Mouse (Mus musculus) induced T-regulatory cell, adult 2 months (primary cell): Measurements from ENCODE around the gene Sec22c.

Experiments
- DNase-seq: peaks from one replicate; pipeline ENCODE4 v3.0.0-alpha.2; 2012; ENCODE audit warnings: low read depth

Sec22c gene

DNA sequence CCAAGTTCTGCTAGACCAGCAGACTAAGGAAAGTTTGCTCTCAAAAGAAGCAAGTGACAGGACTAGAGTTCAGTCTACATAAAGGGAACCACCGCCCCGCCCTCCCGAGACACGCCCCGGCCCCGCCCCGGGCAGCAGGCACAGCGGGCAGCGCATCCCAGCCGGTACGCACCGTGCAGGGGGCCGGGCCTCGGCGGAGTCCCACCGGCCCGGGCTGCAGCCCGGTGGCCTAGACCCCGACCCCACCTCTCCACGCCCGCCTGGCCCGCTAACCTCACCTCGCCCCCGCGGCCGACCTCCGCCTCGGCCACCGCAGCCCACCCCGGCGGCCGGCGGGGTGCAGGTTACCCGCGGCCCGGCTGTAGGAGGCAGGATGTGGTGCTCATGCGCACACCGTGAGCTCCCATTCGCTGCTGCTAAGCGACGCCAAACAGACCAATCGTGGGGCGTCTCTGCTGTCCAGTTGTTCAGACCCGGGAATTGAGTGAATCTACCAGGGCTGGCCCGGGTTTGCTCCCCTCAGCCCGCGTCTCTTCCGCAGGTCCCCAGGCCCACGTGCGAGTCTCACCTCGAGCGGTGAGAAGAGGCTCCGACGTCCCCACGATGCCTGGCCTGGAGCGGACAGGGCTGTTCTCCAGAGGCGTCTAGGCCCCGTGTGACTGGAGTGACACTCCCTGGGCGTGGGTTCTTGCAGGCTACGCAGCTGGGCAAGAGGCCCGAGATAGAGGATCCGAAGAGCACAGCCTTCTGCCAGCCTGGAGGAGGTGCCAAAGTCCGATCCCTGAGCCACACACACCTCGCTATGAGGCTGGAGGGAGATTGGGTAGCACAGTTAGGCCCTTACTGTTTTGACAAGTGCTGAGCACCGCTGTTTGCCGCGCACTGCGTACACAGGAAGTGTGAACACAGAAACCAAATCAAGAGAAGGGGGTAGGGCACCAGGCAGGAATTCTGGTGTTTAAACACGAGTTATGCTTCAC lies at the start of gene Sec22c:
Sec22c (minus strand) TSS at position 845 of the 980 bp plus-strand sequence.
- peak; percentile 95 for DNase-seq

DNA sequence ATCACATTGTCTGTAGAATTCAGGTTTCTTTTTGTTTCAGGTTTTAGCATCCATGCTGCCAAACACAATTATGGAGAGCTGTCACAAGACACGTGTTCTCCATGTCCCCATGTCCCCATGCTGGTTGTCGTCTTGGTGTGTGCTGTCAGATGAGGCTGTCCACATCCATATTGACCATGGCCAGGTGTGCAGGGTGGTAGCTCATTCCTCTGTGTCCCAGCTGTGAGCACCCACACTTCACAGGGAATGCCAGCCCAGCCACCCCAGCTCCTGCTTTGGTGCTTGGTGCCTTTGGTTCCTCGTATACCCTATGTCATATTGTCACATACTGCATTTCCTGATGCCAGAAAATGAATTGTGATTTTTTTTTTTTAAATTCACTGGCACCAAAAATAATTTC lies 49.3 kb upstream of the Sec22c start:
- DNase-seq, result no peak

GRCm38 (mm10) chr9:121752774-121753173 lies 47.5 kb upstream of the Sec22c start:
- no peak for DNase-seq

- DNase-seq, result no peak
Observed at GRCm38 (mm10) chr9:121744051-121744450, 38.8 kb upstream of the Sec22c start.

GRCm38 (mm10) chr9:121741168-121741567 lies 35.9 kb upstream of the Sec22c start:
- DNase-seq, result peak; percentile 62

DNA sequence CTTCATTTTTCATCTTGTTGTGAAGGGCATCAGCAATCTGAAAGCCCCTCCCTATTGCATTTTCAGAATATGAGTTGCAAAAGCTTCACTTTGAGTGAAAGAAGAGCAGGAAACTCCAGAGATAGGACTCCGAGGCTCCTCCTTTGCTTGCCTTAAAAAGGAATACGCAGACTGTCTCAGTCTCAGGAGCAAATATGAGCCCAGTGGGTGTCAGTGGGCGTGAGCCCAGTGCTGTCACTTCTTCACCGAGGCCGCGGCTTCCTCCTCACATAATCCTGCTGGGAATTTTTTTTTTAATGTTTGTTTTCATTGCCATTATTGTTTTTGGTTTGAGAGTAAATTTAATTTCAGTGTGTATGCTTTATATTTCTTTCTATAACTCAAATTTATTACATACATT lies 35.2 kb upstream of the Sec22c start:
- DNase-seq, result peak; percentile 36

DNA sequence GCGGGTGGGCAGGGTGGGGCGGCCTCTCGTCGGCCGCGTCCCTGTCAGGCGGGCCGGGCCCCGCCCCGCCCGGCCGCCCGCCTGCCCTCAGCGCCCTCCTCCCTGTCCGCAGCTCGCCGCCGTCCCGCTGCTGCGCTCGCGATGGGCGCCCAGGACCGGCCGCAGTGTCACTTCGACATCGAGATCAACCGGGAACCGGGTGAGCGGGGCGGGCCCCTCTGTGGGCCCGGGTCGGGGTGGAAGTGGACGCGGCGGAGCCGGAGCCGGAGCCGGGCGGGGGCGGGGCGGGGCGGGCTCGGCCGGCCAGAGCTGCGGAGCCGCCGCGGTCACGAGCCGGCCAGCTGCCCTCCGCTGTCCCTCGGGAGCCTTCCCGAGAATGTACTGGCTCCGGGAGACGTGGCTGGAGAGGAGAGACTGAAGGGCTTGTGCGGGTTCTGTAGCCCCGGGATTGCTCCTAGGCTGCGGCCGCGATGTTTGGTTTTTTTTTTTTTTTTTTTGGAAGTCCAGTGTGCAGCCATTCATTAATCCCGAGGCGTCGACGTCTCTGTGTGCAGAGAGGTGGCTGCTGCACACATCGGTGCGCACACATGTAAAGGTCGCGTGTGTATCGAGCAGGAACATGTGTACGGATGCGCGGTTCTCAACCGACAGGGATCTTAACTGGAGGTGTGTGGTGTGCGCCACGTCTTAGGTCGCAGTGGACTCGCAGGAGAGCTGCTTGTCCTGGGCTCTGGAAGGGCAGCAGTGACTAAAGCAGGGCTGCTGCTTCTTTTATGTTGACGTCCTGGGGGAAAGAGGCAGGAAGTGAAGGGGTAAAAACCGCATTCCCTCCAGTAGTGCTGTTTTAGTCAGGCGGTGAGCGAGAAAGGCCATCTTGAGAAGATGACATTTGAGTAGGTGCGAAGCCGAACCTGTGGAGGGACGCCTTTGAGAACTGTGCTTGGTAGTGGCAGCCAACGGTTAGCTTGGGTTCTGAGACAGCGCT lies 14.3 kb upstream of the Sec22c start:
- peak; percentile 84 for DNase-seq

DNA sequence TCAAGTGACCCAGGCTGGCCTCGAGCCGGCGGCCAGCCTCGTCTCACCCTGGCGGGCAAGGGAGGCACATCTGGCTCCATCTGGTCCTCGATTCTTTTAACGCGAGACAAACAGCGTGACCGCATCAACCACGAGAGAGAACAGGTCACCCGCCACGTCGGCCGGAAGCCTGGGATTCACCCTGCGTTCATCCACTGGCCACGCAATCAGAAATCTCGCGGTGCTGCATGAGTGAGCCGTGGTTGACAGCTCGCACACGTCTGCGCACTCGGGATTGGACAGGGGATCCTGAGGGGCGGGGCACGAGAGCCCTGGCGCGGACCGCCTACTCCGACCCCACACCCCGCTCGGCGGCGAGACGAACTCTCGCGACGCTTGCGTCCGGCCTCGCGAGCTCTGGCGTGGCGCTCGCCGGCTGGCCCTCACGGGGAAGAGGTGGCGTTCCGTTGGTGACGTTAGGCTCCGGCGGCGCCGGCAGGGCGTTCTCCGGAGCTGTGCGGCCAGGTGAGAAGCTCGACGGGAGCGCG lies 13.6 kb upstream of the Sec22c start, which contains the start of gene Nktr:
Nktr (plus strand) TSS at position 378 of the 527 bp plus-strand sequence.
- peak; percentile 99 for DNase-seq

GRCm38 (mm10) chr9:121718070-121718705 lies 12.9 kb upstream of the Sec22c start:
- peak; percentile 82 for DNase-seq

DNA sequence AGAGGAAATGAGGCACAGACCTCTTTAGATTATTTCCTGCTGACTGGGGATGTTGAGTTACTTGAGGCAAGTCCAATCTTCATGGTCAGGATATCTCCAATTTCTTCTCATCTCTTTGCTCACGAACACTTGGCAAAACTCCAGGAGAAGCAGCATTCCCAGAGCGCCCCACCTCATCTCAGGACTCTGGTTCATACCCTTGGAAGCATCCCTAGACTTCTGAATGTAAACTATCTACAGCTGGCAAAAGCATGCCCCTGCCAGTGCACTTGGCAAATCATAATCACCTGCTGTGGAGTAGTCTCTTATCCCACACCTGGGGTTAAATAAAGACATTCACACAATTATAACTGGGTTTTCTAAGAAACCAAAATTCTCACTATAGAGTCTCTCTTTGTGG lies 11.8 kb upstream of the Sec22c start:
- no peak for DNase-seq

GRCm38 (mm10) chr9:121710584-121710975 lies 5.3 kb upstream of the Sec22c start:
- DNase-seq, result no peak

- DNase-seq, result peak; percentile 100
Observed at GRCm38 (mm10) chr9:121709898-121710583, 4.8 kb upstream of the Sec22c start, which contains the start of gene Ss18l2. Ss18l2 (plus strand) TSS chr9:121710329.

DNA sequence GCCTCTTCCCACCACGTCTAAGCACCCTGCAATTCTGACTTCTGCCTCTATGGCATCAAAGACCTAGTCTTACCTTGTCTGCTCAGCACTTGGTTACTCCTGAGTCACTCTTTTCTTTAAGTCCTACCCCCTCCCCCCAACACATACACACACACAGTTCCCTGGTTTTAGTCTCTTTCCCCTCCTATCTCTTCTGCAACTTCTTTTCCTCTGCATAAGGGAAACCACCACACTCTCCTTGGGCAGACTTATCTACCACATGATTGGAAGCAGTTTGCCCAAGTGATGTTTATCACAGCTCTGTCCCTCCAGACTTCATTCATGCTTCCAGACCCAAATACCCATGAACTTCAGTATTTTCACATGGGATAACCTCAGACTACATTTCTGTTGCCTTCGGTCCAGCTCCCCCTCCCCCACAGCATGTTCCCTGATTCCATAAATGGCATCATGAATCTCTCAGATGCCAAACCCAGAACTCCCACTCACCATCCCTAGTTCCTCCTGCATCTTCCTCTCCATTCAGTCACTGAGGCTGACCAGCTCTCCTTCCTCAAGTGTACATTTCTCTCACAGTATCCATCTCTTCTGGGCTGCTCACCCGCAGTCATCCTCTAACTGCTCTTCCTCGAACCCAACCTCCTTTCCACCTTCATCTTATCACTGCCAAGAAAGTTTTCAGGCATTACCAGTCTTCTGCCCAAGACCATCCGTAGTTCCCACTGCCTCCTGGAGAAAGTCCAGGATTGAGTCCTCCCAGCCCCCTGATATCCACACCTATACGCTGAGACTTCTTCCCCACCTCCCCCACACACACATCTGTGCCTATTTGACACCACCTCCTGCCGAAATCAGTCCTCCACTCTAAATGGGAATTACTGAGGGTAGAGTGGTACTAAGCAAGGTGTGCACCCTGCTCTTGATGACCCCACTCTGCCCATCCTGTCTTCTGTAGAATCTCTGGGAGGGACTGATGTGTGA lies 3.5 kb upstream of the Sec22c start:
- no peak for DNase-seq

- DNase-seq, result no peak
Observed at GRCm38 (mm10) chr9:121707801-121708200, 2.5 kb upstream of the Sec22c start.

DNA sequence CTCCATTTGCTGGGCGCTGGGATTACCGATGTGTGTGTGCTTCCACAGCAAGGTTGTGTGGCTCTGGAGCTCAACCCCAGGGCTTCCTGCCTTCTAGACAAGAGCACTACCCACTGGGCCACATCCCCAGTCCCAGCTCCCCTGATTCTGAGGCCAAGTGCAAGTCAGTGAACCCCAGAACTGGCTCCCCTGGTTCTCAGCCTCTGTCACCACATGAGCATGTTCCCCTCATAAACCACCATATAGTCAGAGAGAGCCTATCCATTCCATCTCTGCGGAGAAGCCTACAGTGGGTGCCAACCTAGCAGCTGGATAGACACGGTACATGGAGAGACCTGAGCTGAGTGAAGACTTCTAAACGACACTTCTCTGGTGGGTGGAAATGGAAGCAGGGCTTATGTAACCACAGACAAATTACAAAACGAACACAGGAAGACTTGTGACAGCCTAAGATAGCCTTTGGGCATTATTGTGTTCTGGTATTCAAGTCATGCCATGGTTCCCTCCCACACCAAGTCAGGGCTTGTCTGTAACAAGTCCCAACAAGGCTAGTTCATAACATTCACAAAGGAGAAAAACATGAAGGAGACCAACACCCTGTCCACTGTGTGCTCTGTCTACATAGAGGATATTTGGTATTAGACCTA lies 862 bp upstream of the Sec22c start:
- DNase-seq, result peak; percentile 35

DNA sequence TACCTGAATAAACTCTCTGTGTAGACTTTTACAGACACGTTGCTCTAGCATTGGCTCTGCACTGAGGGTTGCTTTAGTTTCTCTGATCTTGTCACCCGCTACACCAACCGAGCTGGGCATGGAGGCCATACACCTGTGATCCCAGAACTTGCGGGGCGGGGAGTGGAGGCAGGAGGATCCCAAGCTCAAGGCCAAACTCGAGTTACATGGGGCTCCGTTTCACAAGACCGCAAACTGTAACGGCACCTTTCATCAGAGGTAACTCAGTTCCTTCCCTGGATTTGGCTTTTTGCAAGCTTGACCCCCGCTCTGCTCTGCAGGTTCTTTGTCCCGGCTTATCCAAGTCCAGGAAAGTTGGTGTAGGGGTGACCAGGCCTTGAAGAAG lies 1.0 kb downstream of the Sec22c start:
- DNase-seq, result no peak

DNA sequence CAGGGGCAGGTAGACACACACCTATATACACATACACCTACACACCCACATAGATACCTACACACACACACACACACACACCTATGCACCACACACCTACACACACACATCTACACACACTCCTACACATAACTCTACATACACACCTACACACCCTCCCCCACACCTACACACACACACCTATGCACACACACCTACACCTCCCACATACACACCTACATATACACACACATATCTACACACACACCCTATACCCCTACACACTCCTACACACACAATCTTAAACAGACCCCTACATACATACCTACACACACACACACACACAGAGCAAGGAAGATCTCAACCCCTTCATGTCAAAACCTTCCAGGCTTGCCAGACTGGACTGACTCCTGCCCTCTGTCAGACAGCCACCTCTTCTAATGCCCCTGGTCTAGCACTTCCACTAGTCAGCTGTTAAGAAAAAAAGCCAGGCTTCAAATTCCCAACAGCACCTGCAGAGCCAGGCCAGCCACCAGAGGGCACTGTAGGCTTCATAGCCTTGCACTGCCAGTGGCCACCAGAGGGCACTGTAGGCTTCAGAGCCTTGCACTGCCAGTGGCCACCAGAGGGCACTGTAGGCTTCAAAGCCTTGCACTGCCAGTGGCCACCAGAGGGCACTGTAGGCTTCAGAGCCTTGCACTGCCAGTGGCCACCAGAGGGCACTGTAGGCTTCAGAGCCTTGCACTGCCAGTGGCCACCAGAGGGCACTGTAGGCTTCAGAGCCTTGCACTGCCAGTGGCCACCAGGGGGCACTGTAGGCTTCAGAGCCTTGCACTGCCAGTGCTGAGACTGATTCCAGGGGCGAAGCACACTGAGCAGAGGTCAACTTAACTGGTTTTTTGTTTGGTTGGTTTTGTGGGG lies 7.9 kb downstream of the Sec22c start:
- peak; percentile 79 for DNase-seq

GRCm38 (mm10) chr9:121696626-121697025 lies 8.7 kb downstream of the Sec22c start:
- DNase-seq, result no peak
